Mouse (Mus musculus) retina, postnatal 1 day (tissue): Measurements from ENCODE around the gene Snrnp48.

Experiments
- DNase-seq: peaks from one replicate; pipeline ENCODE4 v3.0.0-alpha.2; 2012

Snrnp48 gene

GRCm38 (mm10) chr13:38204702-38205482 lies at the start of gene Snrnp48:
Gene Snrnp48, plus strand, starts transcription at chr13:38204938.
- peak; percentile 95 for DNase-seq

- DNase-seq = peak; percentile 56
Observed at GRCm38 (mm10) chr13:38155523-38155922, 49.2 kb upstream of the Snrnp48 start.

GRCm38 (mm10) chr13:38157635-38158034 lies 47.1 kb upstream of the Snrnp48 start:
- no peak for DNase-seq

- DNase-seq = no peak
Observed at GRCm38 (mm10) chr13:38162002-38162401, 42.7 kb upstream of the Snrnp48 start.

GRCm38 (mm10) chr13:38162668-38163067 lies 42.1 kb upstream of the Snrnp48 start:
- DNase-seq = peak; percentile 31

- no peak for DNase-seq
Observed at GRCm38 (mm10) chr13:38164932-38165331, 39.8 kb upstream of the Snrnp48 start.

- DNase-seq = no peak
Observed at GRCm38 (mm10) chr13:38167056-38167455, 37.7 kb upstream of the Snrnp48 start.

GRCm38 (mm10) chr13:38170707-38171144 lies 34.0 kb upstream of the Snrnp48 start:
- DNase-seq = no peak

GRCm38 (mm10) chr13:38193406-38193805 lies 11.3 kb upstream of the Snrnp48 start:
- DNase-seq = no peak

- no peak for DNase-seq
Observed at GRCm38 (mm10) chr13:38201413-38201812, 3.3 kb upstream of the Snrnp48 start.

- peak; percentile 1 for DNase-seq
Observed at GRCm38 (mm10) chr13:38204171-38204570, 567 bp upstream of the Snrnp48 start.

- DNase-seq = no peak
Observed at GRCm38 (mm10) chr13:38211122-38211521, 6.4 kb downstream of the Snrnp48 start.

GRCm38 (mm10) chr13:38218686-38219085 lies 13.9 kb downstream of the Snrnp48 start:
- DNase-seq = no peak

- DNase-seq = no peak
Observed at GRCm38 (mm10) chr13:38220331-38220730, 15.6 kb downstream of the Snrnp48 start.

- no peak for DNase-seq
Observed at GRCm38 (mm10) chr13:38230177-38230821, 25.6 kb downstream of the Snrnp48 start.

GRCm38 (mm10) chr13:38232411-38232810 lies 27.7 kb downstream of the Snrnp48 start:
- DNase-seq = no peak

GRCm38 (mm10) chr13:38232856-38233625 lies 28.3 kb downstream of the Snrnp48 start:
- DNase-seq = no peak

GRCm38 (mm10) chr13:38234651-38235050 lies 29.9 kb downstream of the Snrnp48 start:
- no peak for DNase-seq

GRCm38 (mm10) chr13:38235370-38235769 lies 30.6 kb downstream of the Snrnp48 start:
- peak; percentile 11 for DNase-seq

GRCm38 (mm10) chr13:38248151-38248550 lies 43.4 kb downstream of the Snrnp48 start:
- no peak for DNase-seq

GRCm38 (mm10) chr13:38251226-38251625 lies 46.5 kb downstream of the Snrnp48 start:
- no peak for DNase-seq

GRCm38 (mm10) chr13:38253696-38254095 lies 49.0 kb downstream of the Snrnp48 start:
- DNase-seq = no peak

GRCm38 (mm10) chr13:38258901-38259300 lies 54.2 kb downstream of the Snrnp48 start:
- no peak for DNase-seq
